Mouse (Mus musculus) testis, postnatal 14 days (tissue): ENCODE measurements around the gene Ccl11.

Experiments
- DNase-seq: peaks from one replicate; pipeline ENCODE4 v3.0.0; 2021; ENCODE audit warnings: low spot score

Ccl11 gene

DNA sequence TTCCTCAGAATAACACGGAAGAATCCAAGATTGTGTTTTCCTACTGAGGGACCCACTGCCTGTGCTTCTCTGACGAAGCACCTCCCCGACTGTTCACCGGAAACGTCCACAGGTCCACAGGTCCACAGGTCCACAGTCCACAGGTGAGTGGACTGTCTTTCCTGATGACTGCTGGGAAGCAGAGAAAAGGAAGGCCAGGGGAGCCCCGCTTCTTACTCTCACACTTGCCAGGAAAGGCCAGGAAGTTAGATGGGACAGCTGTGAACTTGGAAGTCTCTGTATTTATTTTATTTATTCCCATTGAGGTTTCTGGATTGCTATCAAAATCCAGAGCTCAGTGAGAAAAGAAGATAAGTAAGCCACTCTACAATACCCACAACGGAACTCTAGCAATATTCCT lies 3.8 kb upstream of the Ccl11 start:
- DNase-seq: no peak

DNA sequence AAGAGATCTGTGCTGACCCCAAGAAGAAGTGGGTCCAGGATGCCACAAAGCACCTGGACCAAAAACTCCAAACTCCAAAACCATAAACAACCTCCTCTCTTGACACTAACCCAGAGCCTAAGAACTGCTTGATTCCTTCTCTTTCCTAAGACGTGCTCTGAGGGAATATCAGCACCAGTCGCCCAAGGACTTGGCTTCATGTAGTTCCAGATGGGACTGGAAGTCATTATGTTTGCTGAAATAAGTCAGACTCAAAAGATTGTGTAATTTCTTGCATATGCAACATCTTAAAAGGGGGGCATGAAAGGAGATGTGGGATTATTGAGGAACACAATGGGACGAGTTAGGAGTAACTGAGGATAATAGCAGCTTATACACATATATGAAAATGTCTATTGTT lies 4.6 kb downstream of the Ccl11 start:
- DNase-seq: no peak

DNA sequence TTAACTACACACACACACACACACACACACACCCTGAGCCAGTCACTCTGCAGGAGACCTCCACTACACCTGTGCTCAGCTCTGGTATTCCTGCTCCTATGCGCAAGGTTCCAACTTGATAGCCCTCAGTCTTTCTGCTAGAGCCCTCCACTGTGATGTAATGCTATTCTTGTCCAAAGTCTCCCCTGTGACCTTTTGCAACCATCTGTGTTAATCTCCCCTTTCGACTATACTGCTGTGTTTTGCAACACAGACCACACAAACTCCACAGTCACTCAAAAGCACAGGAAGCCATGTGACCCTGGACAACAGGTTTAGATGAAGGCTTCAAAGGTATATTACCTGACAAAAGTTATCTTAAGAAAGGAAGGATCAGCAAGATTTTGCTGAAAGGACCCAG lies 5.8 kb downstream of the Ccl11 start:
- DNase-seq: no peak

- DNase-seq: no peak
Observed at GRCm38 (mm10) chr11:82066953-82067571, 9.4 kb downstream of the Ccl11 start.

- DNase-seq: no peak
Observed at GRCm38 (mm10) chr11:82071076-82071475, 13.5 kb downstream of the Ccl11 start.

GRCm38 (mm10) chr11:82072374-82072773 lies 14.8 kb downstream of the Ccl11 start:
- no peak for DNase-seq

GRCm38 (mm10) chr11:82072984-82073383 lies 15.4 kb downstream of the Ccl11 start:
- DNase-seq: no peak

GRCm38 (mm10) chr11:82073686-82074085 lies 16.1 kb downstream of the Ccl11 start:
- no peak for DNase-seq

DNA sequence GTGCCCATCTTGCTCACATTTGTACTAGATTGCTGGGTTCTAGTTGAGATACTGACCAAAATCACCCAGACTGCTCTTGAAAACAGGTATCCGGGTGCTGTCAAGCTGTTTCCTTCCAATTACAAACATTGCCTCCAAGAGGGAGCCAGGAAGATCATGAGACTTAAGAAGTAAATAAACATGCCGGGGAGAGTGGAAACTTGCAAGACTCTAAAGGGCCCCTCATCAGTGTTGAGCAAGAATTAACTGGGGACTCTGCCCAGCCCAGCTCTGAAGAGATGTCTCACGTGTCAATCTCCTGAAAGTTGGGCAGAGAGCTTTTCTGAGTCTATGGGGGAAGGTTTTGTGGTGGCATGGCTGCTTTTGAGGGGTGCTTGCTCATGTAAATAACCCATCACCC lies 19.4 kb downstream of the Ccl11 start:
- no peak for DNase-seq

DNA sequence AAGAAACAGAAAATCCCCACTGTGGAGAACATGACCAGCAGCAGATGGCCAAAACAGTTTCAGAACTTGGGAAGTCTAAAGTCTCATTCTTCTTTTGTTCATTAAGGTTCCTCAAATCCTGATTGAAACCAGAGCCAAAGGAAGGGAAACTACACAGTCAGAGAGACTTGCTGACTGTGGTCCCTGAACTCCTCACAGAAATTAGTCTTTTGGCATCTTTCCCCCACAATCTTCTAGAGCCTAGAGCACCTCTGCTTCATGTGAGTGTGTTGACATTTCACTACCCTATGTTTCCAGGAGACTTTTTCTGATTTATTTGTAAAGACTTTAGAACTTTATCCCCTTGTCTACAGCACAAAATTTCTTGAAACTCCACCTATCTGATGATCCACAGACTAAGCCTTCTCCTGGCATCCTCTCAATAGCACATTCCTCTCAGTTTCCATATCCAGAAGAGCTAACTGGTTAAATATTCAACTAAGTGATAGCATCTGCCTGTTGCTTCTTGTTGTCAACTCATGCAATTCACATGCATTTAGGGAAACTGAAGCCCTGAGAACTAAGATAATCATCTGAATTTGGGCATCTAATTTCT lies 20.6 kb downstream of the Ccl11 start:
- DNase-seq: no peak

DNA sequence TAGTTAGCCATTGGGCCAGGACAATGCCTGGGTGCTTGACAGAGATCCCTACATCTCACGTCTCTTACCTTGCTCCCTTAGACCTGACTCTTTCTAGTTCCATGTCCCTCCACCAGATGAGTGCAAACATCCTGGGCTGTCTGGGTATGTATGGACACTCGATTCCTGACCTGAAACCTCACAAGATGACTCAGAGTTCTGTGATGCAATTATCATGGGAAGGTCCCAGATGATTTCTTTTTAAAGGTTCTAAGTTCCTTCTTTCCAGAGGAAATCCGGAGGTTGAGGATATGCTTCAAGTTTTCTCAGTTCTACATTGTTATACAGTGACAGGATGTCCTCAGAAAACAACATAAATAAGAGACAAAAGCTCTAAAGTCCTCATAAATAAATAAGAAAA lies 23.2 kb downstream of the Ccl11 start:
- no peak for DNase-seq

- DNase-seq: no peak
Observed at GRCm38 (mm10) chr11:82084360-82084759, 26.7 kb downstream of the Ccl11 start.

GRCm38 (mm10) chr11:82099511-82100323 lies 42.1 kb downstream of the Ccl11 start:
- no peak for DNase-seq

DNA sequence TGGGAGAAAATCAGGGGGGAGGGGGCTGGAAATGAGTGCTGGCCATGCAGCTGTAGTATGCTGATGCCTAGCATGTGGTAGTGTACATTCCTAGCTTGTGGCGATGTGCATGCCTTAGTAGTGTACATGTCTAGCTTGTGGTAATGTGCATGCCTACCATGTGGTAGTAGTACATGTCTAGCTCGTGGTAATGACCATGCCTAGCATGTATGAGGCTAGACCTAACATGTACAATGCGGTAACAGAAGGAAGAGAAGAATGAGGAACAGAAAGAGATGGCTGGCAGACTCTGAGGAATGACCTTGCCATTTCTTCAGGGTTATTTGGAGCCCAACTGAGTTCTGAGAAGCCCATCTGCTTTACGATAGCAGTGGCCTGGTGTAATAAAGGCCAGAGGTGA lies 43.5 kb downstream of the Ccl11 start:
- DNase-seq: no peak

DNA sequence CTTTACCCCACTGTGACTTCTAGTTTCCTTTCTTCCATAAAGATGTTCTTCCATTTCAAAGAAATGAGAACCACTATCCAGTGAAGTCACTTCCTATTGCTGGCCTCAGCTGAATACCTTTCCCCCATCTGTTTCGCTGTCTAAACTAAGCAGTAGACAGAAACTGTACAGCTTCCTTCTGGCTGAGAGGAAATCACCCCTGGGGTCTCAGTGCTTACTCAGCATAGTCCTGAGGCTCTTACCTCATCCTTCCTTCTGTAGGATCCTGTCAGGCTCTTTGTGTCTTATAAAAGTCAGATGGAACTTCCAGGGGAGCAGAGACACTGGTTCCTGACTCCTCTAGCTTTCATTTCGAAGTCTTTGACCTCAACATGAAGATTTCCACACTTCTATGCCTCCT lies 43.9 kb downstream of the Ccl11 start, which contains the start of gene Ccl12:
Gene Ccl12 (plus strand): TSS at position 317 of the 400 bp plus-strand sequence.
- DNase-seq: no peak

GRCm38 (mm10) chr11:82109611-82110010 lies 52.0 kb downstream of the Ccl11 start:
- DNase-seq: no peak

- DNase-seq: no peak
Observed at GRCm38 (mm10) chr11:82110372-82111248, 53.0 kb downstream of the Ccl11 start.
